Mouse (Mus musculus) c-Kit-positive CD71-positive TER-119-positive erythroid progenitor cells, embryonic 14.5 days (primary cell): Measurements from ENCODE around the gene Kpna1.

Experiments
- DNase-seq: peaks from one replicate; pipeline ENCODE4 v3.0.0-alpha.2; 2013; ENCODE audit warnings: low spot score

Gene Kpna1

GRCm38 (mm10) chr16:36071071-36071449 is 92.5 kb downstream of the Kpna1 start:
- peak; percentile 38 for DNase-seq

GRCm38 (mm10) chr16:36071450-36072379 is 93.2 kb downstream of the Kpna1 start, which contains the start of the genes Fam162a and Ccdc58:
Fam162a (minus strand) TSS chr16:36071594.
Ccdc58 (plus strand) TSS chr16:36071685.
- peak; percentile 87 for DNase-seq

- DNase-seq = no peak
Observed at GRCm38 (mm10) chr16:36072410-36073011, 94.0 kb downstream of the Kpna1 start.

GRCm38 (mm10) chr16:36074772-36075171 is 96.2 kb downstream of the Kpna1 start:
- DNase-seq = no peak

- DNase-seq = no peak
Observed at GRCm38 (mm10) chr16:36079916-36080315, 101.4 kb downstream of the Kpna1 start.
